Mouse (Mus musculus) Muller cell, postnatal 12 days (primary cell): ENCODE results near the gene Aatk.
A peak's percentile ranks its signal among the peaks of the same experiment; 100 is the strongest.

ENCODE experiments used
- DNase-seq: peaks from one replicate; pipeline ENCODE4 v3.0.0-alpha.2; 2015; ENCODE audit errors: inconsistent ontology term

Aatk gene

GRCm38 (mm10) chr11:120046553-120047191 is at the start of gene Aatk:
Gene Aatk (minus strand): TSS chr11:120047167.
- peak; percentile 56 for DNase-seq

- no peak for DNase-seq
Measured at GRCm38 (mm10) chr11:120092817-120093591, 46.0 kb upstream of the Aatk start.

GRCm38 (mm10) chr11:120090661-120091060 is 43.7 kb upstream of the Aatk start:
- DNase-seq = no peak

GRCm38 (mm10) chr11:120086702-120087152 is 39.8 kb upstream of the Aatk start, which contains the start of gene Cep131:
Gene Cep131 (minus strand): TSS chr11:120086827.
- peak; percentile 98 for DNase-seq

- peak; percentile 49 for DNase-seq
Measured at GRCm38 (mm10) chr11:120085891-120086627, 39.1 kb upstream of the Aatk start.

- DNase-seq = no peak
Measured at GRCm38 (mm10) chr11:120080282-120080681, 33.3 kb upstream of the Aatk start.

- DNase-seq = no peak
Measured at GRCm38 (mm10) chr11:120076191-120076590, 29.2 kb upstream of the Aatk start.

- DNase-seq = no peak
Measured at GRCm38 (mm10) chr11:120072986-120073647, 26.1 kb upstream of the Aatk start.

- DNase-seq = no peak
Measured at GRCm38 (mm10) chr11:120071731-120072320, 24.9 kb upstream of the Aatk start.

- DNase-seq = peak; percentile 39
Measured at GRCm38 (mm10) chr11:120071065-120071464, 24.1 kb upstream of the Aatk start.

- no peak for DNase-seq
Measured at GRCm38 (mm10) chr11:120070286-120070930, 23.4 kb upstream of the Aatk start.

- no peak for DNase-seq
Measured at GRCm38 (mm10) chr11:120069261-120069660, 22.3 kb upstream of the Aatk start.

- no peak for DNase-seq
Measured at GRCm38 (mm10) chr11:120067834-120068233, 20.9 kb upstream of the Aatk start.

- DNase-seq = peak; percentile 25
Measured at GRCm38 (mm10) chr11:120065291-120065690, 18.3 kb upstream of the Aatk start.

- no peak for DNase-seq
Measured at GRCm38 (mm10) chr11:120064668-120065040, 17.7 kb upstream of the Aatk start.

- DNase-seq = no peak
Measured at GRCm38 (mm10) chr11:120064006-120064667, 17.2 kb upstream of the Aatk start.

- no peak for DNase-seq
Measured at GRCm38 (mm10) chr11:120063326-120063725, 16.4 kb upstream of the Aatk start.

- DNase-seq = no peak
Measured at GRCm38 (mm10) chr11:120060634-120061033, 13.7 kb upstream of the Aatk start.

- no peak for DNase-seq
Measured at GRCm38 (mm10) chr11:120055953-120056732, 9.2 kb upstream of the Aatk start.

- DNase-seq = no peak
Measured at GRCm38 (mm10) chr11:120053846-120054245, 6.9 kb upstream of the Aatk start.
